In the genomic region with DNA sequence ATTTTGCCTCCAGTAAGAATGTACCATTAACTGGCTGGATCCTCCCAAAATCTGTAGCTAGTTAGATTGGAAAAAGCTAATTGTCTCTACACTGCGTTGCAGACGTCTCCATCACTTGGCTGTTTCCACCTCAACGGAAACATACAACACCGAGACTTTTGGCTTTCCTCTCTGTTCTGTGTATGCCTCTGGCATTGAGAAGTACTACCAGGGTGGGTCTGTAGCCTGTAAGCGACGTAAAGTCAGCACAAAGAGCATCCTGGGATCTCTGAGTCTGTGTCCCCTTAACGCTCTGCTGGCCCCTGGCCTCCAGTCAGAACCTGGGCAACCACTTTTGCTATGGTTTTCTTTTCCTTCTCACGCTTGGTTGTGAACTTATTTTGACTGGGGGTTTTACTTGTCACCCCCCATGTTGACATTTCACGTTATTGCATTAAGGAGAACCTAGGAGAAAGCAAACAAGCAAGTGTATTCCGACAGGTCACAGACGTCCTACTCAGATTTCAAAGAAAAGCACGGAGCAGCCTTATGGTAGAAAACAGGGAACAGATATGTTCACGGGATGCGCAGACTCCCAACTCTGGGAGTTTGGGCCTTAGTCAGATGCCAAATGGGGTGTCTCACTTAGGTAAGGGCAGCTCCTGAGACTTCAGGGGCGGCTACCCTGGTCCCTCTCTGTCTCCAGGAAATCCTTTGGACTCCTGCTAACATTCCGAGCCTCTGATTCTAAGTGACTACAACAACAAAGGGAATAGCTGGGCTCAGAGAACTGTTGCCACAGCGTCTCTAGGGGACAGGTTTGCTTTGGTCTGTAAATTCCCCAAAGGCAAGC, we compare ENCODE assay signal across 14 mouse cellular contexts.
DNase-seq lines count a peak whose midpoint lies in the region; ATAC-seq and TF ChIP-seq lines count a peak whose summit lies in the region.
"Had no signal": no experiment of that assay in that cellular context is flagged by ENCODE, and none has a peak within 500 bp of the region (broad histone marks: within the 10 kb centered on the region; RNA-seq: fewer than 3 reads in every experiment).

No protein-coding gene starts in this region.

- no peaks in the 10 kb centered on the region for H3K36me3 ChIP-seq in kidney, embryonic 14.5 days (ENCODE audit: control insufficient read depth, insufficient read depth, low read length)
- H3K36me3 ChIP-seq in limb, embryonic 10.5 days, result no peaks in the 10 kb centered on the region
- H3K36me3 ChIP-seq: heart, embryonic 15.5 days had no signal

- H3K27ac ChIP-seq in kidney, embryonic 14.5 days (ENCODE audit: low read depth, low read length), result no peak overlapping the region
- peak overlapping the region; percentile 59 for H3K27ac ChIP-seq in limb, embryonic 10.5 days
- H3K27ac ChIP-seq: heart, embryonic 15.5 days had no signal

- TF ChIP-seq POLR2A in brain, embryonic 14.5 days (IDR thresholded peaks at IDR 0.05; ENCODE audit: borderline replicate concordance, extremely low read depth, insufficient read depth, insufficient read length, poor library complexity, severe bottlenecking), result no peak
- no peak for TF ChIP-seq POLR2A in lung, adult 2 months (IDR thresholded peaks at IDR 0.05; ENCODE audit: borderline replicate concordance, extremely low read depth, low read depth, low read length)

- no peak for DNase-seq in kidney, adult 8-10 months
- peak; percentile 67 for DNase-seq in brain, embryonic 14.5 days (ENCODE audit: low read depth)
- peak; percentile 62 for DNase-seq in embryo, embryonic 11 days
- DNase-seq in limb, embryonic 10.5 days (ENCODE audit: low spot score), result no peak
- no peak for DNase-seq in retina, postnatal 1 day
- no peak for DNase-seq in kidney, postnatal 10 days
- DNase-seq in lung, adult 2 months, result no peak
- DNase-seq: adrenal gland, postnatal 25 days; cerebellum, adult 18-20 months; kidney, adult 2 months; liver had no signal

- H3K9me3 ChIP-seq in kidney, embryonic 14.5 days (ENCODE audit: control insufficient read depth, low read length), result no peaks in the 10 kb centered on the region
- no peaks in the 10 kb centered on the region for H3K9me3 ChIP-seq in limb, embryonic 10.5 days (replicated peaks)
- H3K9me3 ChIP-seq: heart, embryonic 15.5 days had no signal

- WGBS in kidney, embryonic 14.5 days, result 16% methylated on average over 17 of the region's 17 CpGs
- WGBS in limb, embryonic 10.5 days, result 9% methylated on average over 17 of the region's 17 CpGs
- 70% methylated on average over 17 of the region's 17 CpGs for WGBS in lung, adult 2 months

- peak; percentile 37 for ATAC-seq in kidney, embryonic 14.5 days (ENCODE audit: low FRiP score, low TSS enrichment)
- ATAC-seq: lung, postnatal 0 days had no signal

- no peak overlapping the region for H3K4me3 ChIP-seq in kidney, embryonic 14.5 days (ENCODE audit: low read length)
- 0 out of 2 replicates have a peak overlapping the region, but pooled peaks have one; percentile 12 for H3K4me3 ChIP-seq in limb, embryonic 10.5 days
- H3K4me3 ChIP-seq in lung, adult 2 months (replicated peaks; ENCODE audit: extremely low read depth, low read depth, low read length), result no peak overlapping the region
- H3K4me3 ChIP-seq: heart, embryonic 15.5 days had no signal

- no peak overlapping the region for H3K4me2 ChIP-seq in kidney, embryonic 14.5 days (replicated peaks; ENCODE audit: low read depth, low read length)
- H3K4me2 ChIP-seq: heart, embryonic 15.5 days had no signal

- H3K9ac ChIP-seq in kidney, embryonic 14.5 days (ENCODE audit: low read depth, low read length), result no peak overlapping the region
- H3K9ac ChIP-seq: heart, embryonic 15.5 days had no signal

- TF ChIP-seq CTCF in brain, embryonic 14.5 days (IDR thresholded peaks at IDR 0.05; ENCODE audit: borderline replicate concordance, extremely low read depth, insufficient read depth, insufficient read length), result no peak
- no peak for TF ChIP-seq CTCF in lung, adult 2 months (IDR thresholded peaks at IDR 0.05; ENCODE audit: insufficient read depth, low read length)

- H3K27me3 ChIP-seq in kidney, embryonic 14.5 days (ENCODE audit: control insufficient read depth, insufficient read depth, low read length), result no peaks in the 10 kb centered on the region
- peaks cover 76% of the 10 kb centered on the region for H3K27me3 ChIP-seq in limb, embryonic 10.5 days (ENCODE audit: low read depth, poor library complexity, severe bottlenecking)
- H3K27me3 ChIP-seq: heart, embryonic 15.5 days had no signal

- H3K4me1 ChIP-seq in kidney, embryonic 14.5 days (ENCODE audit: control insufficient read depth, insufficient read depth, low read length), result peaks cover 28% of the 10 kb centered on the region
- peaks cover 44% of the 10 kb centered on the region for H3K4me1 ChIP-seq in limb, embryonic 10.5 days
- H3K4me1 ChIP-seq in lung, adult 2 months (ENCODE audit: control insufficient read depth, insufficient read depth, low read length), result no peaks in the 10 kb centered on the region

Comparison
In these comparisons a context has a peak if more than half of its experiments do, and no peak if none do; other contexts are left out.
1. DNase-seq: peak in brain, embryonic 14.5 days (single experiment) and embryo, embryonic 11 days (single experiment); none in kidney, adult 8-10 months (0 of 2), limb, embryonic 10.5 days (single experiment), retina, postnatal 1 day (single experiment), kidney, postnatal 10 days (single experiment) and lung, adult 2 months (single experiment).